Mouse (Mus musculus) ovary, postnatal 36 days (tissue): ENCODE results near the gene Runx3.

Source experiments
- DNase-seq: peaks from one replicate; pipeline ENCODE4 v3.0.0; 2022; ENCODE audit warnings: low spot score, mixed read lengths

Gene Runx3

GRCm38 (mm10) chr4:135114301-135114700, 6.2 kb upstream of the Runx3 start:
- DNase-seq = no peak

- DNase-seq = no peak
Observed at GRCm38 (mm10) chr4:135115426-135116170, 4.9 kb upstream of the Runx3 start.

DNA sequence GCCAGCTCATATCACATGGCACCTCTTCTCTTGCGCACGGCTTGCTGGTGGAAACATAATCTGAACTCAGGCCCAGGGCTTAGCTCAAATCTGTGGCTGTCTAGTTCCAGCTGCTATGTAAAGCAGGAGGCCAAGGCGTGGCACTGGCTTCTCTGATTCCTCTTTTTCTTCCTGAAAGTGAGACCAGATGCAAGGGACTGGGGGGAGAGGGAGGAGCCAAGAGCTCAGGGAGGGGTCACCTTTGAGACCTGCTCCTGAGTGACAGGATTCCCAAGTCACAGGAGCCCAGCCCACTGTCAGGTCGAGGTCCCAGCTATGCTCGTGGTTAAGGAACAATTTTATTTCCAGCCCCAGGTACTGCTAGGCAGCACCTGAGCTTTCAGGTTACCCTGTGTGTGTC, 4.1 kb upstream of the Runx3 start:
- no peak for DNase-seq

GRCm38 (mm10) chr4:135117846-135118245, 2.6 kb upstream of the Runx3 start:
- no peak for DNase-seq

GRCm38 (mm10) chr4:135118855-135119474, 1.5 kb upstream of the Runx3 start:
- DNase-seq = no peak

GRCm38 (mm10) chr4:135123721-135124120, 3.3 kb downstream of the Runx3 start:
- DNase-seq = no peak

DNA sequence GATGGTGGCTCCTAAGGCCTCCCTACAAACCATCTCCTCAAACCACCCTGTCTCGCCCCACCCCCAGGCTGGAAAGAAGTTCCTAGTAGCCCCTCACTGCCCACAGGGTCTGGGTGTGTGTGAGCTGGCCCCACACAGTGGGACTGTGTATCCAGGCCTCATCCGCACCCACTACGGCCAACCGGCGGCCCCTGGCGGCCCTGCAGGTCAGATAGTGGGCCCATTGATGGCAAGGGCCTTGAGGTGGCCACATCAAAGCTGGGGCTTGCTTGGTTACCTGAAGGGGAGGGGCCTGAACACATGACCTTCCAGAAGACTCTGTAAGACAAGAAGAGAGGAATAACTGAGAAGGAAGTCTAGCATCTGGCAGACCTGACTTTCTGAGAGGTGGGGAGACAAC, 4.3 kb downstream of the Runx3 start:
- DNase-seq = no peak

- no peak for DNase-seq
Observed at GRCm38 (mm10) chr4:135125152-135125551, 4.7 kb downstream of the Runx3 start.

- DNase-seq = no peak
Observed at GRCm38 (mm10) chr4:135126385-135126784, 5.9 kb downstream of the Runx3 start.

- no peak for DNase-seq
Observed at GRCm38 (mm10) chr4:135128841-135129520, 8.5 kb downstream of the Runx3 start.

GRCm38 (mm10) chr4:135130156-135130555, 9.7 kb downstream of the Runx3 start:
- DNase-seq = no peak

GRCm38 (mm10) chr4:135131145-135131544, 10.7 kb downstream of the Runx3 start:
- no peak for DNase-seq

DNA sequence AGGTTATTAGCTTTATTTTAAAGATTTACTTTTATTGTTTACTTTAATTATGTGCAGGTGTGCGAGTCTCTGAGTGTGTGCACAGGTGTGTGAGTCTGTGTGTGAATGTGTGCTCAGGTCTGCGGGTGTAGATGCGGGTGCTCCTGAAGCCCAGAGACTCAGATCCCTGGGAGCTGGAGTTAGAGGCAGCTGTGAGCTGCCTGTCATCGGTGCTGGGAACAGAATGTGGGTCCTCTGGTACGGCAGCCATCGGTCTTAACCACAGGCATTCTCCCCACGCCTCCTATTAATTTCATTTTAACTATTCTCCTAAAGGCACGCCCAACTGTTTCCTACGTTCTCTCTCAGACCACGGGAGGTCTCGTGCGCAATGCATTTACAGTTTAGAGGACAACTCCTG, 12.3 kb downstream of the Runx3 start:
- DNase-seq = no peak

DNA sequence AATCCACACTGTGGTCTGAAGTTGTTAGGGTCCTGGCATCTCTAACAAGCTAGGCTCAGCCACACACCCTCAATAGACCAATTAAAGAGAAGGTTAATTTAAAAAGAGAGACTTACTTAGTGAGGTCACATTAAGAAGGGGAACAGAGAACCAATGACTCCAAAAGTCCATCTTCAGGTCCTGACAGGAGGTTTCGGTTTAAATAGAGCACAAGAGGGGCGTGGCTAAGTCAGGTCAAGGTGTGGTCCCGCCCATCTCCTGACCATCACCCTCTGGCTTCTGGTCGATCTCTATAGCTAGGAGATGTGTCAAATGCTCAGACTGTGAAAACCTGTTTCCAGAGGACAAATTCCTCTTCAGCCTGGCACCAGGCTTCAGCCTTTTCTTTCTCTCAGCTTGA, 13.3 kb downstream of the Runx3 start:
- no peak for DNase-seq

GRCm38 (mm10) chr4:135135331-135135730, 14.9 kb downstream of the Runx3 start:
- DNase-seq = no peak

- no peak for DNase-seq
Observed at GRCm38 (mm10) chr4:135136202-135136601, 15.8 kb downstream of the Runx3 start.

DNA sequence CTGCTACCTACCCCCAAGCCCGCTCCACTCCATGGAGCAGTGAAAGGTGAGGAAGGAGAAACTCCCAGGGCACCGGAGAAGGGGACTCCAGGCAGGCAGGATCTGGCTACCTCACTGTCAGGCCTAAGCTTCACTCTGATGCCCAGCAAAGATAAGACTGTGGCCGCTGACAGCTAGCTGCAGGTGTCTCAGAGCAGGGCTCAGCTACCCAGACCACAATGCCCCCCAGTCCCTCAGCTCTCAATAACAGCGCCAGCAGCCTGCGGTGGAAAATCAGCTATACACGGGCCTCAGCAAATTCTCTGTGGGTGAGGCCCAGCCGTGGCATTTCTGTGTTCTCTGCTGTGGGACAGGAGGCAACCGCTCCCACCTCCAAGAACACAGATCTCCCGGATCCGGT, 16.2 kb downstream of the Runx3 start:
- no peak for DNase-seq

- no peak for DNase-seq
Observed at GRCm38 (mm10) chr4:135140647-135141515, 20.4 kb downstream of the Runx3 start.

DNA sequence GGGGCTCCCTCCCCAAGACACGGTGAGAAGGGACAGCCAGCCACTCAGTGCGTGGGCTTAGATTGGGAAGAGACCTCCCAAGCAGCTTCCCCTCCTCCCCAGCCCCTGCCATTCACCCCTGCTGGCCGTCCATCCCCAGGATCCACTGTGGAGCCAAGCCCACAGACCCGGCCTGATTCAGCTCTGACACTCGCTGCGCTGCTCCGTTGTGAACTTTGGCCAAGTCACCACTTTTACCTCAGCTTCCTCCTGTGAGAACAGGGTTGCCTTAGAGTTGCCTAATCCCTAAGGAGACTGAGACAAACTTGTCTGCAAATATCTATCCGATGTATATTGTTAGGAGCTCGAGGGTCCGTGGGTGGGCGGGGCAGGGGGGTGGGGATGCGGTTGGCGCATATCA, 21.3 kb downstream of the Runx3 start:
- DNase-seq = no peak

DNA sequence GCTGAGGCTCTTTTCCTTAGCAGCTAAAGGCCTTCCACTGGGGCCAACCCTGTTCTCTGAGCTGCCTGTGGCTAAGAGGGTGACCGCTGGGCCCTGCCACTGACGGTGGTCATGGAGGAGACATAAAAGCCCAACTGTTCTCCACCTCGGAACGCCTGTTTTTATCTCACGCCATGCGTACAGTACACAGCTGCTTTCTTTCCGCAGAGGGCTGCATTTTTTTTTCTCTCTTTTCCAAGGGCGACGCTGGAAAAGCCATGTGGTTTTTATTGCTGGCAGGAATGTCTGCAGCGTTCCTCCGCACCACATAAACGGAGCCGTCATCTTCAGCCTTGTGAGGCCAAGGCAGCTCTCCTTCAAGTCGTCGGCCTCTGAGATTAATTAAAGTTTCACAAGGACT, 26.3 kb downstream of the Runx3 start:
- no peak for DNase-seq

GRCm38 (mm10) chr4:135148660-135149059, 28.2 kb downstream of the Runx3 start:
- no peak for DNase-seq
